Mouse (Mus musculus) heart, embryonic 14.5 days (tissue): ENCODE measurements around the gene Cyp2f2. TPM values are rescaled to one million over a fixed set of nuclear protein-coding genes. Genes with fewer than 3 reads are reported as not detected.
A peak's percentile ranks its signal among the peaks of the same experiment; 100 is the strongest.

Experiments
- ATAC-seq: fragments of 200-750 bp; cut with Nextera tagmentation; 2 replicates; pipeline ENCODE4 v1.8.0; 2017; ENCODE audit warnings: low read depth, moderate TSS enrichment; ENCODE audit not compliant: insufficient number of reproducible peaks, insufficient read depth, low FRiP score
- H3K27ac ChIP-seq, 2 experiments: fragments of 200-500 bp in 1 of 2; fragments of 300-500 bp in 1 of 2; sonication (generic) in 1 of 2; replicated peaks in 1 of 2; 2 replicates each; pipeline ENCODE4 v1.5.1; 2012 to 2014; ENCODE audit warnings: low read depth in 2 of 2, low read length in 2 of 2, control low read depth in 1 of 2, mild to moderate bottlenecking in 1 of 2, mixed read lengths in 1 of 2; ENCODE audit not compliant: control insufficient read depth in 1 of 2, insufficient read depth in 1 of 2
- H3K27me3 ChIP-seq: fragments of 300-500 bp; sonication (generic); 2 replicates; pipeline ENCODE4 v1.6.1; 2014; ENCODE audit warnings: mild to moderate bottlenecking, low read length, control low read depth; ENCODE audit not compliant: control insufficient read depth, insufficient read depth
- H3K36me3 ChIP-seq: fragments of 300-500 bp; sonication (generic); 2 replicates; pipeline ENCODE4 v1.6.1; 2014; ENCODE audit warnings: mild to moderate bottlenecking, control low read depth, low read length, mixed read lengths; ENCODE audit not compliant: control insufficient read depth, insufficient read depth
- H3K4me1 ChIP-seq, 2 experiments: fragments of 200-500 bp in 1 of 2; fragments of 300-500 bp in 1 of 2; sonication (generic) in 1 of 2; 2 replicates each; pipeline ENCODE4 v1.6.1; 2012 to 2014; ENCODE audit warnings: low read length in 2 of 2, control low read depth in 1 of 2, mixed read lengths in 1 of 2; ENCODE audit not compliant: control insufficient read depth in 2 of 2, insufficient read depth in 2 of 2
- H3K4me2 ChIP-seq: fragments of 300-500 bp; sonication (generic); 2 replicates; pipeline ENCODE4 v1.6.1; 2014; ENCODE audit warnings: mild to moderate bottlenecking, low read length
- H3K4me3 ChIP-seq, 2 experiments: fragments of 200-500 bp in 1 of 2; fragments of 300-500 bp in 1 of 2; sonication (generic) in 1 of 2; 2 replicates each; pipeline ENCODE4 v1.5.1; 2012 to 2014; ENCODE audit warnings: low read length in 2 of 2, mild to moderate bottlenecking in 2 of 2, control low read depth in 1 of 2, low read depth in 1 of 2, moderate library complexity in 1 of 2; ENCODE audit not compliant: control insufficient read depth in 1 of 2, insufficient read depth in 1 of 2
- H3K9ac ChIP-seq: fragments of 300-500 bp; sonication (generic); 2 replicates; pipeline ENCODE4 v1.6.1; 2014; ENCODE audit warnings: mild to moderate bottlenecking, low read length
- H3K9me3 ChIP-seq: fragments of 300-500 bp; sonication (generic); 2 replicates; pipeline ENCODE4 v1.6.1; 2016; ENCODE audit warnings: low read length, control low read depth; ENCODE audit not compliant: control insufficient read depth
- WGBS: fragments of 180-500 bp; shearing (Covaris S2); extraction: QIAGEN DNeasy Blood & Tissue Kit; methylation state at CpG from one replicate; pipeline ENCODE4 v1.1.7; 2014; 5-methylcytosine and 5-hydroxymethylcytosine counted together
- polyA plus RNA-seq: library from polyadenylated mRNA; unstranded; fragments of >200 nt; fragmentation: Nextera tagmentation; extraction: Ambion mirVana; gene quantifications from 2 replicates; pipeline ENCODE4 v1.2.1, GENCODE M21; 2014

Gene Cyp2f2
- polyA plus RNA-seq, 1 experiment from 2014 or later, result 3.3 TPM

GRCm38 (mm10) chr7:27168371-27168770, 48.7 kb downstream of the Cyp2f2 start:
- Histone ChIP-seq H3K4me2 (no peak overlapping the region), H3K27me3 (no peaks in the 10 kb centered on the region), H3K36me3 (peaks cover 47% of the 10 kb centered on the region), H3K4me3 (no peak overlapping the region), H3K9me3 (no peaks in the 10 kb centered on the region), H3K27ac (no peak overlapping the region), H3K9ac (no peak overlapping the region), H3K4me1 (peaks cover 19 to 32% of the 10 kb centered on the region in 2 experiments)
- WGBS, result 92% methylated on average over 5 of the region's 5 CpGs
- no peak for ATAC-seq

- Histone ChIP-seq H3K27me3 (no peaks in the 10 kb centered on the region), H3K9me3 (no peaks in the 10 kb centered on the region), H3K36me3 (peaks cover 49% of the 10 kb centered on the region), H3K9ac (no peak overlapping the region), H3K4me3 (no peak overlapping the region), H3K4me2 (no peak overlapping the region), H3K4me1 (peaks cover 7 to 8% of the 10 kb centered on the region in 2 experiments), H3K27ac (no peak overlapping the region)
- no peak for ATAC-seq
- 80% methylated on average over 3 of the region's 3 CpGs for WGBS
Observed at GRCm38 (mm10) chr7:27170981-27171380, 51.3 kb downstream of the Cyp2f2 start.

GRCm38 (mm10) chr7:27174496-27174895, 54.8 kb downstream of the Cyp2f2 start:
- Histone ChIP-seq H3K27me3 (no peaks in the 10 kb centered on the region), H3K36me3 (peaks cover 49% of the 10 kb centered on the region), H3K9me3 (no peaks in the 10 kb centered on the region), H3K27ac (no peak overlapping the region), H3K4me1 (peaks cover 0 to 4% of the 10 kb centered on the region in 2 experiments; a peak in 1 of 4 replicates), H3K4me2 (no peak overlapping the region), H3K4me3 (no peak overlapping the region), H3K9ac (no peak overlapping the region)
- 94% methylated on average over 15 of the region's 15 CpGs for WGBS
- no peak for ATAC-seq

GRCm38 (mm10) chr7:27174896-27175295, 55.2 kb downstream of the Cyp2f2 start:
- Histone ChIP-seq H3K4me1 (peaks cover 0 to 4% of the 10 kb centered on the region in 2 experiments; a peak in 1 of 4 replicates), H3K4me3 (no peak overlapping the region), H3K27ac (no peak overlapping the region), H3K9me3 (no peaks in the 10 kb centered on the region), H3K4me2 (no peak overlapping the region), H3K27me3 (no peaks in the 10 kb centered on the region), H3K36me3 (peaks cover 49% of the 10 kb centered on the region), H3K9ac (no peak overlapping the region)
- ATAC-seq, result no peak
- WGBS, result 78% methylated on average over 7 of the region's 7 CpGs

GRCm38 (mm10) chr7:27177942-27178323, 58.2 kb downstream of the Cyp2f2 start:
- Histone ChIP-seq H3K9me3 (no peaks in the 10 kb centered on the region), H3K27ac (peak overlapping the region; percentile 89 to 91), H3K4me2 (peak overlapping the region; percentile 53), H3K4me3 (peak overlapping the region; percentile 73 to 76), H3K36me3 (peaks cover 29% of the 10 kb centered on the region), H3K4me1 (peaks cover 0 to 4% of the 10 kb centered on the region in 2 experiments; a peak in 2 of 4 replicates), H3K9ac (peak overlapping the region; percentile 68), H3K27me3 (no peaks in the 10 kb centered on the region)
- ATAC-seq, result no peak
- WGBS, result 24% methylated on average over 4 of the region's 4 CpGs

- peaks cover 29% of the 10 kb centered on the region for H3K36me3 ChIP-seq
- peak within 1 kb of the TSS; percentile 68 for H3K9ac ChIP-seq
- peaks cover 0 to 4% of the 10 kb centered on the region in 2 experiments; a peak in 2 of 4 replicates for H3K4me1 ChIP-seq
- no peaks in the 10 kb centered on the region for H3K27me3 ChIP-seq
- peak within 1 kb of the TSS; percentile 73 for H3K4me2 ChIP-seq
- ATAC-seq, result peak; percentile 97
- H3K27ac ChIP-seq, result peak within 1 kb of the TSS; percentile 89 to 91
- H3K4me3 ChIP-seq, result peak within 1 kb of the TSS; percentile 73 to 76
- under 1% methylated on average over 48 of the region's 53 CpGs for WGBS
- no peaks in the 10 kb centered on the region for H3K9me3 ChIP-seq
Observed at GRCm38 (mm10) chr7:27178324-27179216, 58.9 kb downstream of the Cyp2f2 start, which contains the start of gene Rab4b. Gene Rab4b (minus strand): TSS chr7:27178896.

- Histone ChIP-seq H3K36me3 (peaks cover 26% of the 10 kb centered on the region), H3K27ac (peak overlapping the region; percentile 73 to 79), H3K9me3 (no peaks in the 10 kb centered on the region), H3K4me2 (peak overlapping the region; percentile 73), H3K9ac (peak overlapping the region; percentile 65), H3K4me1 (peaks cover 0 to 4% of the 10 kb centered on the region in 2 experiments; a peak in 2 of 4 replicates), H3K27me3 (no peaks in the 10 kb centered on the region), H3K4me3 (peak overlapping the region; percentile 43 to 73)
- ATAC-seq, result no peak
- 42% methylated on average over 16 of the region's 16 CpGs for whole genome bisulfite sequencing
Observed at GRCm38 (mm10) chr7:27179217-27179918, 59.7 kb downstream of the Cyp2f2 start.
